Mouse (Mus musculus) ES-Bruce4 (cell line): Measurements from ENCODE around the gene Zscan2. TPM values are rescaled to one million over a fixed set of nuclear protein-coding genes. Genes with fewer than 3 reads are reported as not detected.

Experiments used
- H3K27ac ChIP-seq: 2 replicates; pipeline ENCODE4 v1.5.1; 2012; ENCODE audit warnings: low read length, inconsistent platforms; ENCODE audit not compliant: insufficient read depth
- H3K27me3 ChIP-seq: 2 replicates; pipeline ENCODE4 v1.6.1; 2012; ENCODE audit warnings: mild to moderate bottlenecking, low read length, inconsistent platforms; ENCODE audit not compliant: control insufficient read depth, poor library complexity, insufficient read depth, severe bottlenecking
- H3K36me3 ChIP-seq: 2 replicates; pipeline ENCODE4 v1.6.1; 2012; ENCODE audit warnings: inconsistent platforms, mild to moderate bottlenecking, low read length, moderate library complexity; ENCODE audit not compliant: control insufficient read depth, poor library complexity, insufficient read depth, severe bottlenecking
- H3K4me1 ChIP-seq: one replicate; pipeline ENCODE4 v1.8.1; 2011; ENCODE audit warnings: low read length; ENCODE audit not compliant: control insufficient read depth, insufficient read depth
- H3K4me3 ChIP-seq: 2 replicates; pipeline ENCODE4 v1.5.1; 2011; ENCODE audit warnings: low read depth, mild to moderate bottlenecking, low read length
- H3K9ac ChIP-seq: 2 replicates; pipeline ENCODE4 v1.6.1; 2012; ENCODE audit warnings: low read depth, mild to moderate bottlenecking, inconsistent platforms; ENCODE audit not compliant: poor library complexity, severe bottlenecking
- H3K9me3 ChIP-seq: replicated peaks from 2 replicates; pipeline ENCODE4 v1.6.1; 2012; ENCODE audit warnings: mild to moderate bottlenecking, low read length, inconsistent platforms; ENCODE audit not compliant: control insufficient read depth, poor library complexity, insufficient read depth, severe bottlenecking
- CTCF ChIP-seq: IDR thresholded peaks from one replicate; pipeline ENCODE4 v1.8.1; 2011; ENCODE audit warnings: low read depth, low read length
- EP300 ChIP-seq: IDR thresholded peaks from 2 replicates; pipeline ENCODE4 v1.6.1; 2011; ENCODE audit warnings: low read depth, low read length; ENCODE audit not compliant: insufficient read depth
- POLR2A ChIP-seq: IDR thresholded peaks from one replicate; pipeline ENCODE4 v1.8.1; 2011; ENCODE audit warnings: low read length; ENCODE audit not compliant: insufficient read depth
- polyA plus RNA-seq: library from polyadenylated mRNA; stranded (reverse); fragments of >200 nt; gene quantifications from 2 replicates; pipeline ENCODE4 v1.2.4, GENCODE M21; 2011; ENCODE audit warnings: low read depth; ENCODE audit not compliant: missing spikeins, insufficient read depth, insufficient read length

The Zscan2 gene
- polyA plus RNA-seq = 4.5 and 4.9 TPM in 2 replicates

DNA sequence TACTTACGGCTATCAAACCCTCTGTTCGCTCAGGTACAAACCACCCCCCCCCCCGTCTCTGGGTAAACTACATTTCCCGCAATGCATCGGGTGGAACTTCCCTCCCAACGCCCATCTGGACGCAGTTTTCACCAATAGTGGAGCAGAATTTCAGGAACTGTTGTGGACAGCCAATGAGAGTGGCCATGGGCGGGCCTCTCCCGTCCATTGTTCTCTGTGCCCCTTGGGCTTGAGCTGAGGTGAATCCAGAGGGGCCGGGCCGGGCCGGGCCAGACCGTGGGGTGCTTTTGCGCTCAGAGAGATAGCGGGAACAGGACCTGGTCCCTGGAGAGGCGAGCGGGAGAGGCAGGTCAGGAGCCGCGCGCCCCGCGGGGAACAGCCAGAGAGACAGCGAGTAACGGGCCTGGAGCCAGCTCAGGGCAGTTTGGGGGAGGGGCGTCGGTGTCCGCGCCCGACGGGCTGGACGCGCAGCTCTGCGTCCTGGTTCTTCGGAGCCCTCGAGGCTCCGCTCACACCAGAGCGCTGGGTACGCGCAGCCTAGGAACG, at the start of gene Zscan2:
Gene Zscan2, plus strand, starts transcription at position 192 of the 546 bp plus-strand sequence.
- Histone ChIP-seq H3K27me3 (no peaks in the 10 kb centered on the region), H3K4me1 (peaks cover 3% of the 10 kb centered on the region), H3K36me3 (no peaks in the 10 kb centered on the region), H3K9me3 (no peaks in the 10 kb centered on the region), H3K9ac (peak within 1 kb of the TSS; percentile 36; the same call in 1 of the 2 replicates), H3K27ac (no peak within 1 kb of the TSS), H3K4me3 (peak within 1 kb of the TSS; percentile 88)
- TF ChIP-seq EP300 (no peak), POLR2A (no peak), CTCF (no peak)

- Histone ChIP-seq H3K4me3 (no peak overlapping the region), H3K27ac (no peak overlapping the region), H3K4me1 (peaks cover 4% of the 10 kb centered on the region), H3K36me3 (no peaks in the 10 kb centered on the region), H3K9ac (no peak overlapping the region), H3K27me3 (no peaks in the 10 kb centered on the region), H3K9me3 (no peaks in the 10 kb centered on the region)
- TF ChIP-seq POLR2A (no peak), CTCF (no peak), EP300 (no peak)
Measured at GRCm38 (mm10) chr7:80813397-80813796, 47.3 kb upstream of the Zscan2 start.

DNA sequence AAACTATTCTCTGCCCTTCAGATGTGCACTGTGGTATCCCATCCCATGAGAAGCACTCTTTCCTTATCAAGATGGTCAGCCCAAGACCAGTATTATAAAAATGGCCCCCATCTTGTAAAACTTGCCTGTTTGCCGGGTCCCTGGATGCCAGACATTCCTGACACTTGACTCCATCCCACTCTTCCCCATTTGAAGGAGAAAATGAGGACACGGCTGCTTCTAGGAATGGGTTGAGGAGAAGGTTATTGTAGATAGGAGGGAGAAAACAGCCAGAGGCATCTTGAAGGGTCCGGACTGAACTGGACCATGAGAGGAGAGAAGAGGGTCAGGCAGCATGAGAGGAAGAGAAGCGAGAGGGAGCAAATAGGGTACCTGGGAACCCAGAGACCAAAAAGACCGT, 44.1 kb upstream of the Zscan2 start:
- Histone ChIP-seq H3K27me3 (no peaks in the 10 kb centered on the region), H3K4me3 (no peak overlapping the region)
- TF ChIP-seq CTCF = no peak
- no peak for TF ChIP-seq EP300
- TF ChIP-seq POLR2A = no peak

DNA sequence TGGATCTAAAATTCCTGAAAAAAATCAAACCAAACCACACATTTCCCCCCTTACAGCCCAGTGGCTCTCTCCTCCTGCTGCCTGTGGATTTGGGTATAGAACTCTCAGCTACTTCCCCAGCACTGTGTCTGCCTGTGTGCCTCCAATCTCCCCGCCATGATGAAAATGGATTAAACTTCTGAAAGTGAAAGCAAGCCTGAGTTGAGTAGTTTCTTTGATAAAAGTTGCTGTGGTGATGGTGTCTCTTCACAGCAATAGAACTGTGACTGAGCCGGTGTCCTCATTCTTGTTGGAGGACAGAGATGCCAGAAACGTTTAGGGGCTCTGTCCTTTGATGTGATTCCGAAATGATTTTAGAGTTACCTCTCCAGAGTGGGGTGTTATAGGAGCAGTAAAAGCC, 39.9 kb upstream of the Zscan2 start:
- no peak overlapping the region for H3K4me3 ChIP-seq
- H3K27me3 ChIP-seq = no peaks in the 10 kb centered on the region
- no peak overlapping the region for H3K9ac ChIP-seq
- TF ChIP-seq POLR2A (no peak), EP300 (no peak), CTCF (no peak)
- 0 out of 2 replicates have a peak overlapping the region, but pooled peaks have one; percentile 11 for H3K27ac ChIP-seq
- no peaks in the 10 kb centered on the region for H3K36me3 ChIP-seq
- peaks cover 10% of the 10 kb centered on the region for H3K4me1 ChIP-seq
- no peaks in the 10 kb centered on the region for H3K9me3 ChIP-seq

More for the DNA sequence above, 44.1 kb upstream of the Zscan2 start:
- Histone ChIP-seq H3K36me3 (no peaks in the 10 kb centered on the region), H3K27ac (0 out of 2 replicates have a peak overlapping the region, but pooled peaks have one; percentile 13), H3K4me1 (peaks cover 3% of the 10 kb centered on the region), H3K9me3 (no peaks in the 10 kb centered on the region), H3K9ac (no peak overlapping the region)

DNA sequence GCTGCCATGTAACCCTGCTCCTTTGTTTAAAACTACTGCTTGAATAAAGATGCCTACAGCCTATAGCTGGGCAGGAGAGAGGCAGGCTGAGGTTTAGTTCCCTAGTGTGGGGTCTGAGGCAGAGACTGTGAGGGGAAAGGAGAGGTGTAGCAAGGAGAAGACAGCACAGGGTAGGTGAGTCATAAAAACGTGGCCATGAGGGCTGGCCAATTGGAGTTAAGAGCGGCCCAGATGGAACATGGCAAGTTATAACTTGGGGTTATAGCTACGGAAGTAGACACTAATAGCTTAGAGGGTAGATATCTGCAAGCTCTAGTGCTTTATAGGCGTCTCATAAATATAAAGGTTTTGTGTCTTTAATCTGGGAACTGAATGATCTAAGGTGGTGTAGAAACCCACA, 37.5 kb upstream of the Zscan2 start:
- Histone ChIP-seq H3K9ac (no peak overlapping the region), H3K36me3 (no peaks in the 10 kb centered on the region), H3K4me1 (peaks cover 12% of the 10 kb centered on the region), H3K9me3 (no peaks in the 10 kb centered on the region), H3K4me3 (no peak overlapping the region), H3K27ac (peak overlapping the region; percentile 5; the same call in 1 of the 2 replicates), H3K27me3 (no peaks in the 10 kb centered on the region)
- TF ChIP-seq CTCF (no peak), POLR2A (no peak), EP300 (no peak)

- Histone ChIP-seq H3K4me3 (no peak overlapping the region), H3K27ac (peak overlapping the region; percentile 37; the same call in 1 of the 2 replicates), H3K9me3 (no peaks in the 10 kb centered on the region), H3K27me3 (no peaks in the 10 kb centered on the region), H3K4me1 (peaks cover 15% of the 10 kb centered on the region), H3K9ac (no peak overlapping the region), H3K36me3 (no peaks in the 10 kb centered on the region)
- TF ChIP-seq POLR2A = no peak
- TF ChIP-seq CTCF = no peak
- TF ChIP-seq EP300 = no peak
Measured at GRCm38 (mm10) chr7:80823875-80824682, 36.6 kb upstream of the Zscan2 start.
